Mouse (Mus musculus) cortical plate, adult 2 months (tissue): ENCODE measurements around the gene Git2.

Source experiments
- CTCF ChIP-seq: fragments of 200-500 bp; IDR thresholded peaks from 2 replicates; pipeline ENCODE4 v1.5.1; 2011; ENCODE audit warnings: mild to moderate bottlenecking, control low read depth, low read length; ENCODE audit not compliant: insufficient read depth; ENCODE audit errors: extremely low read depth
- POLR2A ChIP-seq: fragments of 200-500 bp; IDR thresholded peaks from 2 replicates; pipeline ENCODE4 v1.6.1; 2011; ENCODE audit warnings: mild to moderate bottlenecking, low read length, control low read depth; ENCODE audit not compliant: insufficient read depth; ENCODE audit errors: extremely low read depth

- no peak for TF ChIP-seq POLR2A
- TF ChIP-seq CTCF: peak; percentile 74
Measured at GRCm38 (mm10) chr5:114824197-114824596, 48.9 kb upstream of the Git2 start.
